Mouse (Mus musculus) C2C12 (cell line): Measurements from ENCODE around the gene Rab36.

Experiments used
- CEBPB ChIP-seq: IDR thresholded peaks from one replicate; pipeline ENCODE4 v1.6.1; 2011; ENCODE audit warnings: low read depth, mild to moderate bottlenecking, control low read depth, moderate library complexity
- CTCF ChIP-seq: IDR thresholded peaks from one replicate; pipeline ENCODE4 v1.5.1; 2011; ENCODE audit not compliant: control insufficient read depth, insufficient read depth, insufficient read length
- FOSL1 ChIP-seq: IDR thresholded peaks from one replicate; pipeline ENCODE4 v1.8.0; 2011; ENCODE audit warnings: mild to moderate bottlenecking, low read length; ENCODE audit not compliant: poor library complexity, insufficient read depth, severe bottlenecking
- MYOD1 ChIP-seq: IDR thresholded peaks from one replicate; pipeline ENCODE4 v1.6.1; 2011; ENCODE audit warnings: low read depth; ENCODE audit not compliant: control insufficient read depth, insufficient read length
- MYOG ChIP-seq: IDR thresholded peaks from one replicate; pipeline ENCODE4 v1.6.1; 2011; ENCODE audit not compliant: control insufficient read depth, insufficient read length; ENCODE audit errors: extremely low read depth
- USF1 ChIP-seq: IDR thresholded peaks from one replicate; pipeline ENCODE4 v1.6.1; 2011; ENCODE audit warnings: low read depth, mild to moderate bottlenecking, control low read depth, moderate library complexity

DNA sequence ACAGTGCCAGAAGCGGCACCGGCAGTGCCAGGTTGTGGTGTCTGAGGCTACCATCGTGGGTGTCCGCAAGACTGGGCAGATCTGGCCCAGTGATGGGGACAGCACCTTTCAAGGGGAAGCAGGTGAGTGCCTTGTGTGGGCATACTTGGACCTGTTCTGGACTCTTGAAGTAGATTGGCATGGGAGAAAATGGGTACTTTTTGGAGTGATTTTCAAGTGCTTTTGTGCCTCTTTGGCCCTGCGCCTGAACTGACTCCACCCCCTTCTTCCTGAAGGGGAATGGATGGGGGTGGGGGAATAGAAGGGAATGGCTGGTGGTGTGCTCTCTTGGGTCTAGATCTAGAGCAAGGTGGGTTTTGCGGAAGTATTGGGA, 25.3 kb downstream of the Rab36 start:
- TF ChIP-seq MYOG (no peak), USF1 (no peak), FOSL1 (no peak), CTCF (no peak), CEBPB (no peak), MYOD1 (no peak)
